Mouse (Mus musculus) embryonic fibroblast, embryonic 13.5 days (primary cell): ENCODE measurements around the gene Tnfsf11.

ENCODE experiments used
- CTCF ChIP-seq: IDR thresholded peaks from 2 replicates; pipeline ENCODE4 v1.5.1; 2011; ENCODE audit warnings: mild to moderate bottlenecking, control low read depth, low read length, moderate library complexity, borderline replicate concordance; ENCODE audit not compliant: insufficient read depth
- POLR2A ChIP-seq: IDR thresholded peaks from 2 replicates; pipeline ENCODE4 v1.6.1; 2011; ENCODE audit warnings: low read depth, mild to moderate bottlenecking, control low read depth, low read length, moderate library complexity

DNA sequence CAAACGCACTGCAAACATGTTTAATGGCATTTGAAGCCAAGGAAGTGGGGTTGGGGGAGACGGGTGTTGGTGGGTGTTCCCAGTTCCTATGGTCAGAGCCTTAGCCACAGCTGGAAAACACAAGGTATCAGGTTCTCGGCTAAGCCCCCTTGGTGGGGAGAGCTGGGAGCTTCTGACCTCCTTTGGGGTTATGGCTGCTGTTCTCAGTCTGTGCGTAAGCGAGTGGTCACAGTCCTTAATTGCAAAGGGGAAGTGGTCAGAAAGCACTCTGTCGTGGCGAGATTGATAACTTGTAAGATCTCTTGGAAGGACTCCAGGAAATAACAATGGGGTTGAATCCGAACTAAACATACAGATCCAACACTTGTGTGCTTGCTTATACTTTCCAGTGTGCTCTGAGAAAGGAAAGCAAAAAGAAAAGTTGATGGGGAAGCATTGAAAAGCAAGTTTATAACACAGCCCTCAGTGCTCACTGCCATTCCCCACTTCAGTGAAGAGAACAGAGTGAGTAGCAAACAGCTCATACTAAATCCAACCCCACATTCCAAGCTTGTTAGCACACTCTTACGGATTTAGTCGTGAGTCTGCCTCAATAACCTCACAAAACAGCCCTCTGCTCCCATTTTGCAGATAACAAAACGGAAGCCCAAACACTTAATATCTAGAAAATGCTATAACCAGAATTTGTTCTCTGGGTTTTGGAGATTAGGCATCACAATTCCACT lies 22.9 kb upstream of the Tnfsf11 start:
- no peak for TF ChIP-seq POLR2A
- no peak for TF ChIP-seq CTCF
